ENCODE assay signal across 25 mouse cellular contexts in the genomic region with DNA sequence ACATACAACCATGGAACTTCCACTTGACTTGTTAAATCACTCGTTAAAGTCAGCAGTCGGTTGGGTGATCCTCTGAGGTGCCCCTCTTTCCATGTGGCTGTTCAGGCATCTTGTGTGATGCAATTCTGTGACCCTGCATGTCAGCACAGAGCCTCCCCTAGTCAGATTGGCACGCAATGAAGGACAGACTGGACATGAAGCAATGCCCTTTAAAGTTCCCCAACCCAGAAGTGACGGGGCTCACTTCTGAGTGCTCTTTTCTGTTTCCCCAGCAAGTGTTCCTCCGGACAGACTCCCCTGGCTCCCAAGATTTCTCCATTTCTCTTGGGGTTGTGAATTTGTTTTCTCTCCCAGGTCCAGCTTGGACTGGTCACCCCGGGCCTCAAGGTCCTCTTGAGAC. TPM values are rescaled to one million over a fixed set of nuclear protein-coding genes. Genes with fewer than 3 reads are reported as not detected.
"Had no signal": no experiment of that assay in that cellular context is flagged by ENCODE, and none has a peak within 500 bp of the region (broad histone marks: within the 10 kb centered on the region; RNA-seq: fewer than 3 reads in every experiment).

No protein-coding gene starts in this region.

- H3K4me1 ChIP-seq: limb, embryonic 12.5 days; limb, embryonic 15.5 days; midbrain, embryonic 12.5 days; neural tube, embryonic 13.5 days had no signal

- H3K9me3 ChIP-seq: limb, embryonic 12.5 days; limb, embryonic 15.5 days; midbrain, embryonic 12.5 days; midbrain, embryonic 15.5 days; neural tube, embryonic 13.5 days had no signal

- H3K4me3 ChIP-seq: limb, embryonic 12.5 days; limb, embryonic 15.5 days; midbrain, embryonic 12.5 days; midbrain, embryonic 15.5 days; myocyte; neural tube, embryonic 13.5 days had no signal

- H3K9ac ChIP-seq: limb, embryonic 12.5 days; limb, embryonic 15.5 days; liver, embryonic 14.5 days; liver, postnatal 0 days; lung, embryonic 14.5 days; midbrain, embryonic 12.5 days; midbrain, embryonic 15.5 days; neural tube, embryonic 13.5 days had no signal

- DNase-seq: kidney, adult 9 months; kidney, postnatal 10 days; kidney, postnatal 36 days; left cerebral cortex, postnatal 4 days; liver, postnatal 0 days; lung, embryonic 14.5 days; lung, postnatal 4 days; retina, postnatal 1 day; right cerebral cortex, postnatal 4 days; thymus, adult 2 months; thymus, postnatal 14 days; thymus, postnatal 4 days had no signal

- H3K36me3 ChIP-seq: limb, embryonic 12.5 days; limb, embryonic 15.5 days; midbrain, embryonic 12.5 days; midbrain, embryonic 15.5 days; neural tube, embryonic 13.5 days had no signal

- H3K4me2 ChIP-seq: limb, embryonic 12.5 days; limb, embryonic 15.5 days; liver, embryonic 11.5 days; lung, embryonic 14.5 days; midbrain, embryonic 12.5 days; midbrain, embryonic 15.5 days; neural tube, embryonic 13.5 days had no signal

- H3K27me3 ChIP-seq: limb, embryonic 12.5 days; limb, embryonic 15.5 days; midbrain, embryonic 12.5 days; midbrain, embryonic 15.5 days; neural tube, embryonic 13.5 days had no signal

- H3K27ac ChIP-seq: limb, embryonic 12.5 days; limb, embryonic 15.5 days; liver, embryonic 14.5 days; midbrain, embryonic 12.5 days; midbrain, embryonic 15.5 days; neural tube, embryonic 13.5 days; stomach, postnatal 0 days had no signal

- ATAC-seq: liver, postnatal 0 days; lung, postnatal 0 days; midbrain, embryonic 15.5 days had no signal

RNA-seq across cellular contexts. Expression of a gene that starts 49.5 kb away (rescaled TPM):
- total RNA-seq: megakaryocyte-erythroid progenitor cell, adult 5-6 weeks; monocyte, adult 5-6 weeks; neutrophil, adult 5-6 weeks had no signal
- polyA plus RNA-seq: liver, postnatal 0 days had no signal
